In the genomic region with DNA sequence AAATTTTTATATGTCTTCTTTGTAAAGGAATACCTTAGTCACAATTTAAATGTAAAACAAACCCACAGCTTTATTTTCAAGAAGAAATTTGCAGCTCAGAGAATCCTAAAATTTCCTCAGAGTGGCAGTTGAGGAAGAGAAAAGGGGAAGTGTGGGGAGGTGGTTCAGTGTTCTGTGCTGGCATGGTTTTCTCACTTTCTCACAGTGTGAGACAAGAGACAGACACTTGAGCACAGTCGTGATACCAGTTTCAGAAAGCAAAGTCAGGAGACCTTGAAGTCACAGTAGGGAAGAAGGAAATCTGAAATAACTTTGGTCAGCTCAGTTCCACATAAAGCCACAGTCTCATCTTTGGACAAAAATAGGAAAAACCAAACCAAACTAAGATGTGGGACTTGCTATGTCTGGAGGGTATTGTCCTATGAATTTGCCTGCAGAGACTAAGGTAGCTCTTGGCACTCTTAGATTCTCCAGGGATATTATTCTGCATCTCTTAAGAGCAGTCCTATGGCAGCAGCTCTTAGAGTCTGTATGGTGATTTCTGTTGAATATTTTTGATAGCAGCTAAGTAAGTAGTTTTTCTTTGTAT, we compare ENCODE assay signal across 28 mouse cellular contexts. TPM values are rescaled to one million over a fixed set of nuclear protein-coding genes. Genes with fewer than 3 reads are reported as not detected.
DNase-seq lines count a peak whose midpoint lies in the region; ATAC-seq lines count a peak whose summit lies in the region.
"Had no signal": no experiment of that assay in that cellular context is flagged by ENCODE, and none has a peak within 500 bp of the region (broad histone marks: within the 10 kb centered on the region; RNA-seq: fewer than 3 reads in every experiment).

Gene Olfr110 (plus strand): TSS at position 539 of the 589 bp plus-strand sequence.

- peak; percentile 14 for DNase-seq in heart, adult 8-10 months (ENCODE audit: low spot score)
- DNase-seq in heart, postnatal 14 days, result no peak
- DNase-seq in left cerebral cortex, postnatal 14 days (ENCODE audit: low spot score in 2 of 2), result peak; percentile 3 to 11
- no peak for DNase-seq in left cerebral cortex, postnatal 36 days (ENCODE audit: low spot score in 2 of 2)
- peak; percentile 8 for DNase-seq in MEL-GATA-1-ER (ENCODE audit: extremely low read depth, low read depth)
- DNase-seq in midbrain, embryonic 10.5 days (ENCODE audit: low spot score), result no peak
- DNase-seq in cerebellum, adult 9-10 months, result no peak
- DNase-seq: adrenal gland, postnatal 36 days; B cell, adult 2 months; cerebellum, adult 11 months; cerebellum, postnatal 36 days; gastrocnemius, postnatal 10 days; kidney, postnatal 14 days; layer of hippocampus, postnatal 36 days; lung, postnatal 4 days; midbrain, embryonic 14.5 days; spleen, adult 18-20 months had no signal

- ATAC-seq in hematopoietic stem cell, adult 5-6 weeks (replicated peaks in 1 of 2; ENCODE audit: insufficient read depth in 1 of 2, low FRiP score in 2 of 2, low TSS enrichment in 1 of 2, low read depth in 1 of 2, poor library complexity in 2 of 2, severe bottlenecking in 2 of 2), result peak; percentile 62 to 71; a peak in 3 of 4 replicates
- ATAC-seq: forebrain, embryonic 14.5 days; intestine, embryonic 16.5 days had no signal

- intact Hi-C loops in heart, postnatal 14 days (cut with DNase I), result no loop called here
- intact Hi-C loops in left cerebral cortex, postnatal 14 days (cut with DNase I), result no loop called here
- intact Hi-C loops in left cerebral cortex, postnatal 36 days (cut with DNase I), result no loop called here

- no peak within 1 kb of the TSS for H3K27ac ChIP-seq in midbrain, embryonic 10.5 days (replicated peaks)
- H3K27ac ChIP-seq: embryonic facial prominence, embryonic 10.5 days; hindbrain, embryonic 15.5 days; limb, embryonic 13.5 days; liver, embryonic 15.5 days; stomach, embryonic 15.5 days had no signal

- no peaks in the 10 kb centered on the region for H3K4me1 ChIP-seq in midbrain, embryonic 10.5 days
- H3K4me1 ChIP-seq: embryonic facial prominence, embryonic 10.5 days; hindbrain, embryonic 15.5 days; limb, embryonic 13.5 days; liver, embryonic 15.5 days; stomach, embryonic 15.5 days had no signal

- no peaks in the 10 kb centered on the region for H3K9me3 ChIP-seq in midbrain, embryonic 10.5 days (replicated peaks)
- H3K9me3 ChIP-seq: embryonic facial prominence, embryonic 10.5 days; hindbrain, embryonic 15.5 days; limb, embryonic 13.5 days; liver, embryonic 15.5 days; stomach, embryonic 15.5 days had no signal

- no peaks in the 10 kb centered on the region for H3K36me3 ChIP-seq in midbrain, embryonic 10.5 days
- H3K36me3 ChIP-seq: embryonic facial prominence, embryonic 10.5 days; hindbrain, embryonic 15.5 days; limb, embryonic 13.5 days; liver, embryonic 15.5 days; stomach, embryonic 15.5 days had no signal

- H3K4me3 ChIP-seq in midbrain, embryonic 10.5 days, result no peak within 1 kb of the TSS
- H3K4me3 ChIP-seq: embryonic facial prominence, embryonic 10.5 days; erythroblast, embryonic 14.5 days; hindbrain, embryonic 15.5 days; limb, embryonic 13.5 days; liver, embryonic 15.5 days; stomach, embryonic 15.5 days had no signal

- WGBS in midbrain, embryonic 10.5 days, result 59% methylated on average over 1 of the region's 1 CpGs

- H3K27me3 ChIP-seq in midbrain, embryonic 10.5 days (ENCODE audit: low read depth, poor library complexity, severe bottlenecking), result no peaks in the 10 kb centered on the region
- H3K27me3 ChIP-seq: hindbrain, embryonic 15.5 days; limb, embryonic 13.5 days; liver, embryonic 15.5 days; stomach, embryonic 15.5 days had no signal

RNA-seq across cellular contexts. Expression of gene Olfr110, which starts in this region (rescaled TPM):
- total RNA-seq in heart, adult 8-10 months (2022), result not detected
- not detected for total RNA-seq in heart, postnatal 14 days (2021)
- total RNA-seq in left cerebral cortex, postnatal 14 days (2021), result not detected
- under 1 TPM in 1 of 2 experiments, not detected in 1; 0.22 TPM for total RNA-seq in left cerebral cortex, postnatal 36 days (2021)
- total RNA-seq in hematopoietic stem cell, adult 5-6 weeks (2017), result not detected in 2 replicates
- not detected in 2 replicates for polyA plus RNA-seq in midbrain, embryonic 10.5 days (2016; fragmentation: Nextera tagmentation; extraction: Ambion mirVana)
- total RNA-seq: adrenal gland, postnatal 36 days; gastrocnemius, postnatal 10 days; layer of hippocampus, postnatal 36 days; neutrophil, adult 5-6 weeks had no signal
- polyA plus RNA-seq: embryonic facial prominence, embryonic 10.5 days; erythroblast, embryonic 14.5 days; forebrain, embryonic 14.5 days; heart, postnatal 0 days; hindbrain, embryonic 15.5 days; intestine, embryonic 16.5 days; limb, embryonic 13.5 days; liver, embryonic 15.5 days; midbrain, embryonic 14.5 days; stomach, embryonic 15.5 days had no signal

Comparison
In these comparisons a context has a peak if more than half of its experiments do, and no peak if none do; other contexts are left out.
1. Peak in DNase-seq in heart, adult 8-10 months; RNA of the gene not detected or under 1 TPM.
2. Peak in DNase-seq in left cerebral cortex, postnatal 14 days; RNA of the gene not detected or under 1 TPM.
3. Peak in ATAC-seq in hematopoietic stem cell, adult 5-6 weeks; RNA of the gene not detected or under 1 TPM.